Mouse (Mus musculus) cerebellum, adult 2 months (tissue): Measurements from ENCODE around the gene Spag5.

ENCODE experiments used
- CTCF ChIP-seq: fragments of 200-500 bp; IDR thresholded peaks from 2 replicates; pipeline ENCODE4 v1.5.1; 2011; ENCODE audit warnings: low read depth, mild to moderate bottlenecking, control low read depth, low read length, moderate library complexity, borderline replicate concordance; ENCODE audit not compliant: insufficient read depth
- POLR2A ChIP-seq: fragments of 200-500 bp; IDR thresholded peaks from 2 replicates; pipeline ENCODE4 v1.6.1; 2011; ENCODE audit warnings: low read length, control low read depth, borderline replicate concordance; ENCODE audit not compliant: insufficient read depth

DNA sequence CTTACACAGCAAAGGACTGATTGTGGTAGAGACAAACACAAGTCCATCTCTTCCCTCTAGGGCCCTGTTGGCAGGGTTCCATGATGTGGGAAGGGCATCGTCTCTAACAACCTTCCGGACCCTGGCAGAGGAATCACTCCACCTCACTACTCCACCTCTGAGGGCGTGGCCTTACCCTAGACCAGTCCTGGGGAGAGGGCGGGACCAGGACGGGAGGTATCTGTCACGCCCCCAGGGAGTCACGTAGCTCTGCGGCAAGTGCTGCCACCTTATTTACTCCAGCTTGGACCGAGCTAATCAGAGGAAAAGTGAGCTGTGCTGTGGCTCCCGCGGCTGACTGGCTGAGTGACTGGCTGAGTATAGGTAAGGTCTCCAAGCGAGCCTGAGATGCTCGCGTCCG is 21.5 kb downstream of the Spag5 start, which contains the start of gene Aldoc:
- TF ChIP-seq CTCF (no peak), POLR2A (peak; percentile 76)
